Mouse (Mus musculus): ENCODE data around the gene Ubl5. TPM values are rescaled to one million over a fixed set of nuclear protein-coding genes. Genes with fewer than 3 reads are reported as not detected.

Ubl5 gene
- polyA plus RNA-seq, 1 experiment from 2014 or later, result 463 TPM

DNA sequence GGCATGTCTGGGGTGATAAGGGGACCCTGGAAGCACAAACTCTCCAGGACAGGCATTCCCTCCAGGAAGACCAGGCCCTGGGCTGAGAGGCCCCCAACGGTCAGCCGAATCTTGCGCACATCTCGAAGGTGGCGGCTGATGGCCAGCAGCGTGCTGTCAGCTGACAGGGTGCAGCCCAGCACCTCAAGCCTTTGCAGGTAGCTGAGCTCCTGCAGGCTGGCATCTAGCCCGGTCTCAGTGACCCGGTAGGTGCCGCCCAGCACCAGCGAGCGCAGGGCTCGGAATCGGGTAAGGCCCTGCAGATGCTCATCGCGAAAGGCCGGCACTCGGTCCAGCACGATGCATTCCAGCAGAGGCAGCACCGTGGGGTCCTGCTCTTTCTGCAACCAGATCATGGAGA lies 4.1 kb upstream of the Ubl5 start:
- ATAC-seq (ENCODE audit: low FRiP score, low read depth), result no peak
- peaks cover 22% of the 10 kb centered on the region for H3K36me3 ChIP-seq

DNA sequence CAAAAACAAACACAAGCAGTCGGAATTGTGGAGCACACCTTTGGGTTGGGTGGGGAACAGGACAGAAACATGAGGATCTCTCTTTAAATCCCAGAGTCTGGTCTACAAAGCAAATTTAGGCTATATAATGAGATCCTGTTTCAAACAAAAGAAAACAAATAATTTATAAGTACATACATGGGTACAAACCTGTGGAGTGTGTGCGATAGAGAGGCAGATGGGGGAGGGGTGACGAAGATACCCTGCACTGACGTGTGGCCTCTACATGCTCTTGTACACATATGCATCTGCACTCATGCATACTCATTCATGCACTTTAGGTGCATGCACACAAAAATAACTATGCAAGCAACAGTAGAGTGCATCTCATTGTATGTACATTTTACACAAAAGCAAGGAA lies 3.2 kb upstream of the Ubl5 start:
- H3K4me1 ChIP-seq, result peaks cover 23% of the 10 kb centered on the region
- WGBS, result 94% methylated on average over 4 of the region's 4 CpGs
- no peak overlapping the region for H3K27ac ChIP-seq (replicated peaks)
- H3K9ac ChIP-seq (replicated peaks), result no peak overlapping the region
- no peaks in the 10 kb centered on the region for H3K9me3 ChIP-seq
- no peak overlapping the region for H3K4me2 ChIP-seq (replicated peaks)
- ATAC-seq (ENCODE audit: low FRiP score, low read depth), result no peak
- H3K27me3 ChIP-seq, result no peaks in the 10 kb centered on the region
- H3K36me3 ChIP-seq, result peaks cover 22% of the 10 kb centered on the region
- no peak overlapping the region for H3K4me3 ChIP-seq

More for the DNA sequence above, 4.1 kb upstream of the Ubl5 start:
- peaks cover 18% of the 10 kb centered on the region for H3K4me1 ChIP-seq
- no peaks in the 10 kb centered on the region for H3K27me3 ChIP-seq
- H3K27ac ChIP-seq (replicated peaks), result no peak overlapping the region
- H3K4me3 ChIP-seq, result no peak overlapping the region
- H3K4me2 ChIP-seq (replicated peaks), result no peak overlapping the region
- H3K9ac ChIP-seq (replicated peaks), result no peak overlapping the region
- WGBS, result 96% methylated on average over 19 of the region's 19 CpGs
- H3K9me3 ChIP-seq, result no peaks in the 10 kb centered on the region

DNA sequence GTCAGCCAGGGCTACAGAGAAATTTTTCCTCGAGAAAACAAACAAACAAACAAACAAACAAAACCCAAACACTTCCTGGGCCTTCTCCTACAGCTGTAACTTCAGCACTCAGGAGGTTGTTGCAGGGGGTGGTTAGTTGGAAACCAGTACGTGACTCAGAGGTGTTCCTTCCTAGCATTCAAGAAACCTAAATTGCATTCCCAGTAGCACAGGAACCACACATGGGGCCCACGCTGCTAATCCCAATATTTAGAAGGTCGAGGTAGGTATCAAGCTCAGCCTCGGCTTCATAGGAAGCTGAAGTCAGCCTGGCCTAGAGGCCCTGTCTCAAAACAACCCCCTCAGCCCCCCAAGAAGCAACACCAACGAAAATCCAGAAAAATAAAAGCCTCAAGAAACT lies 1.2 kb upstream of the Ubl5 start:
- Histone ChIP-seq H3K4me3 (peak overlapping the region; percentile 81), H3K27ac (replicated peaks) (no peak overlapping the region; the same call in 1 of the 2 replicates), H3K4me2 (replicated peaks) (peak overlapping the region; percentile 98), H3K27me3 (no peaks in the 10 kb centered on the region), H3K9ac (replicated peaks) (peak overlapping the region; percentile 86), H3K36me3 (peaks cover 28% of the 10 kb centered on the region), H3K4me1 (peaks cover 34% of the 10 kb centered on the region), H3K9me3 (no peaks in the 10 kb centered on the region)
- no peak for ATAC-seq (ENCODE audit: low FRiP score, low read depth)
- 30% methylated on average over 6 of the region's 6 CpGs for WGBS

DNA sequence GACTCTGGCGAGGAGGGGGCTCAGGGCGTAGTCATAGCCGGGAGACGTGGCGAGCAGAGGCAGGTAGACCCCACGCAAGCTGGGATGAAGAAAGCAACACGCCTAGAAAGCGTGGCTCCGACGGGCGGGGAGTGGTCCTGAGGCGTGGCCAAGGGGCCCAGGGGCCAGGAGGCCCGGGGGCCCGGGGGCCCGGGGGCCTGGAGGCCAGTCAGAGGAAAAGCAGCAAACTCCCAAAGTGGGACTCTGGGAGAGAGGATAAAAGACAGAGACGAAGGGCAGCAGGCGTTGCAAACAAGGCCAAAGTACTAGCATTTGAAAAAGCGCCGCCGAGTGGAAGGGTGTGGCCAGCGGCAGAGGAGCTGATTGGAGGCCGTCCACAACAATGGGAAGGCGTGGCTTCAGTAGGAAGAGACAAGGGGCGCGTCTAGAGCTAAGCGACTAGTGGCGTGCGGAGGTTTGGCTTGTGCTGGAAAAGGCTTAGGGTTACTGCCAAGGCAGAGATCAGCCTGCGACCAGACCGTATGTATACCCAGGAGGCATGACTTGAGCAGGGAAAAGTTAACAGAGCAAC lies 303 bp downstream of the Ubl5 start:
- peak overlapping the region; percentile 98 for H3K4me2 ChIP-seq (replicated peaks)
- peak overlapping the region; percentile 81 for H3K4me3 ChIP-seq
- peak overlapping the region; percentile 93 for H3K27ac ChIP-seq (replicated peaks)
- H3K4me1 ChIP-seq, result peaks cover 34% of the 10 kb centered on the region
- no peaks in the 10 kb centered on the region for H3K27me3 ChIP-seq
- peaks cover 30% of the 10 kb centered on the region for H3K36me3 ChIP-seq
- under 1% methylated on average over 30 of the region's 30 CpGs for WGBS
- ATAC-seq (ENCODE audit: low FRiP score, low read depth), result peak; percentile 86
- H3K9me3 ChIP-seq, result no peaks in the 10 kb centered on the region
- H3K9ac ChIP-seq (replicated peaks), result peak overlapping the region; percentile 86

DNA sequence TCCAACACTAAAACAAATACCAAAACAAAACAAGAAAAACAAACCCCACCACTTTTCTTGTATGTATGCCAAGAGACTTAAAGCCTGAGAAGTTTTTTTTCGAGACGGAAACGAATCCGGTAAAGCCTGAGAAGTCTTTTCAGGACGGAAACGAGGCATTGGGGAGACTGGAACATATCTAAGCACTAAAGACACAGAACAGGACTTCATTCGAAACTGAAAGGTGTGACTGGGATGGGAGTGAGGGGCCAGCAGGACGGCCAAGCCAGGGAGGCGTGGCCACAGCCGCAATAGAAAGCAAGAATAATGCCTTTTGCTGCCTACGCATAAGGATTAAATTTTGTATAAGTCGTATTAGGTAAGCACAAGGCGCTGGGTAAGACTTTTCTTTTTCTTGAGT lies 1.1 kb downstream of the Ubl5 start:
- ATAC-seq (ENCODE audit: low FRiP score, low read depth), result no peak

DNA sequence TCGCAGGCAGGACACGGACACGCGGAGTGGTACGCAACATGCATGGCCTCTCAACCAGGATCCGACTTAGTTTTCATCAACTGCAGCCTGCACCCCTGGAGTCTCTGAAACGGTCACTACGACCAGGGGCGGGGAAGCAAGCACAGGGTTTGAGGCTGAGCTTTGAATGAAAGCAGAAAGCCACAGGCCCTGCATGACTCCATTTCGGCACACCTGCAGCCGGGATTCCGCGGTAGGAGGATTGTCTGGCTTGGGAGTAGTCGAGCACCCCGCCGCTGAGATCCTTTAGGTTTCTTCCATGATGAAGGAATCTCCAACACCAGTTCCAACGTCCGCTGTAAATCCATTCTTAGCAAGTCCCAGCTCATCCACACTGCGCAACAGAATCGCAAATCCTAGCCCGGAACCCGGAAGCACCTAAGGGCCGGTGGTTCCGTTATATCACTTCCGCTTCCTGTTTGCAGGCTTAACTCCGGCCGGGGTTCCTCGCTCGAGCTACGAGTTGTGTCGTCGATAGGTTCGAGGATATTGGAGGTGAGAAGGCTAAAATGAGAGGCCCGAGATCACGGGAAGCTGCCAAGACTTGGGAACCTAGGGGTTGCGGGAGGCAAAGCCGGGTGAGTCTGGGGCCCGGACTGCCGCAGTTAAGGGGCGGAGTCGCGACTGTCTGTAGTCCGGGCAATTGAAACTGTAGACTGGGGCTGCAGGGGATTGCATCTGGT lies 1.8 kb downstream of the Ubl5 start, which contains the start of gene Fbxl12:
Fbxl12 (minus strand) TSS at position 408 of the 722 bp plus-strand sequence.
- Histone ChIP-seq H3K27me3 (no peaks in the 10 kb centered on the region), H3K27ac (replicated peaks) (peak within 1 kb of the TSS; percentile 93), H3K36me3 (peaks cover 29% of the 10 kb centered on the region), H3K4me2 (replicated peaks) (peak within 1 kb of the TSS; percentile 98), H3K4me3 (peak within 1 kb of the TSS; percentile 81), H3K9me3 (no peaks in the 10 kb centered on the region), H3K4me1 (peaks cover 34% of the 10 kb centered on the region), H3K9ac (replicated peaks) (peak within 1 kb of the TSS; percentile 86)
- WGBS, result under 1% methylated on average over 43 of the region's 43 CpGs
- no peak; the same call in 1 of the 2 replicates for ATAC-seq (ENCODE audit: low FRiP score, low read depth)

More for the DNA sequence above, 1.1 kb downstream of the Ubl5 start:
- Histone ChIP-seq H3K4me2 (replicated peaks) (peak overlapping the region; percentile 98), H3K4me3 (peak overlapping the region; percentile 81), H3K27ac (replicated peaks) (peak overlapping the region; percentile 93), H3K36me3 (peaks cover 29% of the 10 kb centered on the region), H3K9ac (replicated peaks) (peak overlapping the region; percentile 86), H3K4me1 (peaks cover 34% of the 10 kb centered on the region), H3K27me3 (no peaks in the 10 kb centered on the region), H3K9me3 (no peaks in the 10 kb centered on the region)
- WGBS, result 13% methylated on average over 13 of the region's 13 CpGs

DNA sequence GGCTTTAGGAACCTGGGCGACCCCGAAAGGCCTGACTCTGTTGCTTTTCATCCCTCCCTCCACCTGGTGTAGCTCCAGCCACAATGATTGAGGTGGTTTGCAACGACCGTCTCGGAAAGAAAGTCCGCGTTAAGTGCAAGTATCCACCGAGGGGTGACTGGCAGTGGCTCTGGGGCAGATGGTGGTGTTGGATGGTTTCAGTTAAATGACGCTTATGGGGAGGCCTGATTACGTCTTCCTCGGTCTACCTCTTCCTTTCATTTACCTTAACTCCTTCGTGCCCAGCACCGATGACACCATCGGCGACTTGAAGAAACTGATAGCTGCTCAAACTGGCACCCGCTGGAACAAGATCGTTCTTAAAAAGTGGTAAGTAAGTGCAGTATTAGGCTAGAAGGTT lies 2.4 kb downstream of the Ubl5 start:
- no peaks in the 10 kb centered on the region for H3K9me3 ChIP-seq
- peak overlapping the region; percentile 86 for H3K9ac ChIP-seq (replicated peaks)
- no peak for ATAC-seq (ENCODE audit: low FRiP score, low read depth)
- H3K27me3 ChIP-seq, result no peaks in the 10 kb centered on the region
- WGBS, result 8% methylated on average over 17 of the region's 17 CpGs
- H3K4me1 ChIP-seq, result peaks cover 34% of the 10 kb centered on the region
- H3K4me2 ChIP-seq (replicated peaks), result peak overlapping the region; percentile 98
- H3K27ac ChIP-seq (replicated peaks), result peak overlapping the region; percentile 77
- H3K4me3 ChIP-seq, result peak overlapping the region; percentile 81
- peaks cover 24% of the 10 kb centered on the region for H3K36me3 ChIP-seq

DNA sequence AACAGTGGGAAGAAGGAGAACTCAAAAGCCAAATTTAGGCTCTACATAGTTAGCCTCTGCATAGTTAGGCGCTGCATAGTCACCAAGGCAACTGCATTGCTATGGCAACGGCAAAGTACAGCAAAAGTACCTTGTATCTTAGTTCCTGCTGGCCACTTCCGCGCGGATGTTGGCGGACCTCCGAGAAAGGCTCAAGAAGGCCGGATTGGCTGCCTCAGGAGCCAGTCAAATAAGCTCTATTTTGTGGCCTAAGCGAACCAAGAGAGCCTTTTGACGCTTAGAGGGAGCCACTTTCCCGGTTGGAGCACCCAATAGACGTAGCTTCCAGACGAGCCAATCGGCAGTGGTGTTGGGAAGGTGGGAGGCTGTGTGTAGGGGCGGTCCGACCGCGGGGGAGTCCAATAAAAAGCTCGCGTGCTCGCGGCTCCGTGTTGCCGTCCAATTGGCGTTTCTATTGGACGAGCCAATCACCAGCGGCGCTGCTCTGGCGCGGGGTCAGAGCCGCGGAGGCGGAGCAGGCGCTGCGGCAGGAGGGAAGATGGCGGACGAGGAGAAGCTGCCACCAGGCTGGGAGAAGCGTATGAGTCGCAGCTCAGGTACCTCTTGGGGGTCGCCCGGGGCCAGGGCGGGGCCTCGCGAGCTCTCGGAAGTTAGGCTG lies 9.1 kb downstream of the Ubl5 start, which contains the start of gene Pin1:
Pin1 (plus strand) TSS at position 494 of the 658 bp plus-strand sequence.
- Histone ChIP-seq H3K4me2 (replicated peaks) (peak within 1 kb of the TSS; percentile 78), H3K4me3 (peak within 1 kb of the TSS; percentile 96), H3K27ac (replicated peaks) (peak within 1 kb of the TSS; percentile 60), H3K27me3 (no peaks in the 10 kb centered on the region), H3K4me1 (peaks cover 28% of the 10 kb centered on the region), H3K9me3 (no peaks in the 10 kb centered on the region), H3K36me3 (peaks cover 40% of the 10 kb centered on the region), H3K9ac (replicated peaks) (peak within 1 kb of the TSS; percentile 88)
- under 1% methylated on average over 45 of the region's 45 CpGs for WGBS
- ATAC-seq (ENCODE audit: low FRiP score, low read depth), result peak; percentile 99

DNA sequence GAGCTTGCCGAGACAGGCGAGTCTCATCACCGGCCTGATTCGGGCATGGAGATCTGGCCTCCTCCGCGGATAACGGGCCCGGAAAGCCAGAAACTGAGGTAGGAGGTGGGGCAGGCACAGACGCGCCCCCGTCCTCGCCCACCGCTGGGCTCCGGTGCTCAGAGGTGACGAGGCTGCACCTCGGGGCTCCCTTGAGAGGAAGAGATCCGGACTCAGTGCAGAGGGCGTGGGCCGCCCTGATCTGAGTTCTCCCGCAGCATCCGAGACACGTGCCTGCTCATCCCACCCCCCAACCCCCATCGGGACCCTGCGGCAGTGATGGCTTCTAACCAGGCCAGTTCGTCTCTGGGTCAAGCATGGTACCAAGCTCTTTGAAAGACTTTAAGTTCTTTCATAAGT lies 9.6 kb downstream of the Ubl5 start:
- Histone ChIP-seq H3K36me3 (peaks cover 42% of the 10 kb centered on the region), H3K4me1 (peaks cover 28% of the 10 kb centered on the region), H3K9ac (replicated peaks) (peak overlapping the region; percentile 88), H3K27me3 (no peaks in the 10 kb centered on the region), H3K4me2 (replicated peaks) (peak overlapping the region; percentile 78), H3K9me3 (no peaks in the 10 kb centered on the region), H3K27ac (replicated peaks) (no peak overlapping the region), H3K4me3 (peak overlapping the region; percentile 96)
- 0% methylated on average over 24 of the region's 25 CpGs for WGBS
- no peak for ATAC-seq (ENCODE audit: low FRiP score, low read depth)

DNA sequence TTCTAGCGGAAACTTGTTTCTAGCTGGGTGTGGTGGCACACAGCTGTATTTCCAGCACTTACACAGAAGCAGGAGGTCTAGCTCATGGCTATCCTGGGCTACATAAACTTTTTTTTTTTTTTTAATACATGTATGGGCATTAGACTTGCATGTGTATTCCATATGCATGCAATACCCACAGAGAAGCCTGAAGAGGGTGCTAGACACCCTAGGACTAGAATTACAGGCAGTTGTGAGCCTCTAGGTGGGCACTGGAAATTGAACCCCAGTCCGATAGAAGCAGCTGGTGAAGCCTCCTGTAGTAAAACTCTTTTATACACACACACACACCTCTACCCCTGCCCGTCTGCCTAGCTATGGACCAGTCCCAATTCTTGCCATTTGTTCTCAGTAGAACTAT lies 11.2 kb downstream of the Ubl5 start:
- H3K9ac ChIP-seq (replicated peaks), result no peak overlapping the region
- H3K36me3 ChIP-seq, result peaks cover 49% of the 10 kb centered on the region
- no peaks in the 10 kb centered on the region for H3K27me3 ChIP-seq
- WGBS, result 93% methylated on average over 3 of the region's 3 CpGs
- no peak overlapping the region for H3K27ac ChIP-seq (replicated peaks)
- H3K4me3 ChIP-seq, result 0 out of 2 replicates have a peak overlapping the region, but pooled peaks have one; percentile 96
- no peaks in the 10 kb centered on the region for H3K9me3 ChIP-seq
- ATAC-seq (ENCODE audit: low FRiP score, low read depth), result no peak
- peak overlapping the region; percentile 78 for H3K4me2 ChIP-seq (replicated peaks)
- H3K4me1 ChIP-seq, result peaks cover 28% of the 10 kb centered on the region

DNA sequence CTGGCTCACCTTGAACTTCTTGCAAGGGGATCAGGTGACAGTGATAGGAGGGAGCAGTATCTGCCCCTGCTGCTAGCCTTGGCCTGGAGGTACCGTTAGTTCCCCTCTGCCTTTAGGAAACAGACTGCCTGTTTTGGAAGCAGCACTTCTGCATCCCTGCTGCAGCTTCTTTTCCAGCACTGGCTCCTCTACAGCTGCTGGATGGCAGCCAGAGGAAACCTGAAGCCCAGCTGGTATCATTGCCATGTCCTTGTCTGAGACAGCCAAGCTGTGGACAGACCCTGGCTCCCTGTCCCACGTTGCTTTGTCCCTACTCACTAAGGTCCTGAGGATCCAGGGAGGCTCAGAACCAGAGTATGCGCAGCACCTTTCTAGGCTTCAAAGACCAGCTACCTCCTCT lies 14.9 kb downstream of the Ubl5 start:
- WGBS, result 90% methylated on average over 3 of the region's 3 CpGs
- Histone ChIP-seq H3K36me3 (peaks cover 74% of the 10 kb centered on the region), H3K27ac (replicated peaks) (no peak overlapping the region), H3K4me2 (replicated peaks) (no peak overlapping the region), H3K9ac (replicated peaks) (no peak overlapping the region), H3K4me1 (peaks cover 21% of the 10 kb centered on the region), H3K9me3 (no peaks in the 10 kb centered on the region), H3K4me3 (no peak overlapping the region), H3K27me3 (no peaks in the 10 kb centered on the region)
- no peak for ATAC-seq (ENCODE audit: low FRiP score, low read depth)

DNA sequence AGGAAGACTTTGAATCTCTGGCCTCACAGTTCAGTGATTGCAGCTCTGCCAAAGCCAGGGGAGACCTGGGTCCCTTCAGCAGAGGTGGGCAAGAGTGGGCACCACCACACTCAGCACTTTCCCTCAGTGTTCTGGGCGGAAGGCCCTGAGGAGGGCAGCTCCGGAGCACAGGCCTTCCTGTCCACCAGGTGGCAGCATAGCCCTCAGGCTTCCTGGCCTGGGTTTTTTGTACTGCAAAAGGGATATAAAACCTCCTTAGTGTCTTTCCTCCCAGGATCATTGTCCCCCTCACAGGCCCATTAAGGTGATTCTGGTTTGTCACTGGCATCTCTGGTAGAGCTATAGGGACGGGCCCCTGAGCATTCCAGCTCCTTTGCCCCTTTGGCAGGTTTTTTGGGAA lies 19.6 kb downstream of the Ubl5 start:
- Histone ChIP-seq H3K4me2 (replicated peaks) (no peak overlapping the region), H3K4me3 (no peak overlapping the region), H3K27me3 (no peaks in the 10 kb centered on the region), H3K9ac (replicated peaks) (no peak overlapping the region), H3K9me3 (no peaks in the 10 kb centered on the region), H3K36me3 (peaks cover 68% of the 10 kb centered on the region), H3K27ac (replicated peaks) (peak overlapping the region; percentile 71; the same call in 1 of the 2 replicates), H3K4me1 (peaks cover 44% of the 10 kb centered on the region)
- 56% methylated on average over 3 of the region's 3 CpGs for WGBS
- ATAC-seq (ENCODE audit: low FRiP score, low read depth), result no peak
